Mouse (Mus musculus) gonadal fat pad, adult 2 months (tissue): Measurements from ENCODE around the gene Stk24. TPM values are rescaled to one million over a fixed set of nuclear protein-coding genes. Genes with fewer than 3 reads are reported as not detected.

Source experiments
- DNase-seq: peaks from one replicate; pipeline ENCODE4 v3.0.0-alpha.2; 2012; ENCODE audit warnings: low read depth
- polyA plus RNA-seq: library from polyadenylated mRNA; depleted of rRNA; stranded (reverse); fragments of >200 nt; gene quantifications from 2 replicates; pipeline ENCODE4 v1.2.3, GENCODE M21; 2012

Gene Stk24
- polyA plus RNA-seq, 1 experiment, result 28.0 TPM

DNA sequence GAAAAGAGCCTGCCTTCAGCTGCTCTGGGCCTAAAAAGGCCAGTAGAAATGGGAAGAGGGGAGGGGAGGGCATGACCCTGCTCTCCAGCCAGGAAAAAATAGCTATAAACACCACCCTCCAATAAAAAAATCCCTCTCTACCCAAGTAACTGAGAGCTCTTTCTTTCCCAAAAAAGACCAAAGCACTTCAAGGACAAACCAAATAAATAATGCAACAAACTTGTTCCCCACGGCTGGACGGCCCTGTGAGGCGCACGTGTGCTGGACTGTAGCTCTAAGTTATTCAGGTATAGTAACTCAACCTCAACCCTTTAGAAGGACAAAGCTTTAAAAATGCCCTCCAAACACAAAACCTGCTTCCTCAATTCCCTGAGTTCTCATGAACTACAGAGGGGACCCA lies 28.1 kb downstream of the Stk24 start:
- no peak for DNase-seq

DNA sequence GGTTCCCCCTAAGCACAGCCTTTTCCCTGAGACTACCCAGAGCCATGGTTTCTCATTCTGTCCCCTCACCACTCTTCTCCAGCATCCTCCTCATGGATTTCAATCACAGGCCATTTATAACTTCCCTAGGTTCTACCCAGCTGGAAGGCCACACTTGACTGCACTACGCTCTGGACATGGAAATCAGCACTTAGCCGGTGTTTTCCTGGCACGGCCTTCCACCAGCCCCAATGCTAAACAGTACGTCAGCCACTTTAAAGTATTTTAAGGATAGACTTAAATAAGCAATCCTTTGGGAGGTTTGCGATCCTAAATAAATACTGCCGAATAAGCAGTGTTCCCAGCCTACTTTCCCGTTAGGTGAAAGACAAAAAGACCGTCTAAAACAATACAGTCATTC lies 29.8 kb downstream of the Stk24 start:
- no peak for DNase-seq

DNA sequence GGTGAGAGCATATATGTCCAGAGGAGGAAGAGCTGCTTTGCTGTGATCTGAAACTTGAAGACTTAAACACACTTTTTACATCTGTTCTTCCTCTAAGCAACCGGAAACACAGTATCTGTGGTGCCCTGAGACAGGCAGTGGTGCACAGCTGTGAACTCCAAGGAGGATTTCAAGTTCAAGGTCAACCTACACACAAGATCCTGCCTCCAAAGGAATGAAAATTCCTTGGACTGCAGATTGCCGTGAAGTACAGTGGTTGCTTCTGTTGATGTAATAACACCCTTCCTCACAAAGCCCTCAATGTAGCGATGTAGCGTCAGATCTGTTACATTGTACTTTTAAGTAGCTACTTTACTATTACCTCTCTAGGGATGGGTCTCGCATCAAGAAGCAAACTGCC lies 30.5 kb downstream of the Stk24 start:
- DNase-seq, result no peak

DNA sequence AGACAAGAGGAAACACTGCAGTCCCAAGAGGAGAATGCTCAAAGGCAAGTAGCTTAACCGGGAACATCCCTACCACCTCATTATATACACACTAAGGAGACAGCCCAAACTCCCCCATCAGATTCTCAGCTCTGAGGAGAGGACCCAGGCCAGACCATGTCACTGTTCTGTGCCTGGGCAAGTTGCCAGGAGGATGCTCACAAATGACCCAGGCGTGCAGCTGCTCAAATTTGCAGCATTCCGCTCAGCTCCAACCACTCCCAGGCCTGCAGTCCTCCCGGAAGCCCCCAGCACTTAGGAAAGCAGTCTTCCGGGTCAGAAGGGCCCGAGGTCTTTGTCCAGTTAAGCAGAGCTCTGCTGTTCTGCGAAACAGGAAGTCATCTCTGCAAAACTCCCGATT lies 31.6 kb downstream of the Stk24 start:
- no peak for DNase-seq

DNA sequence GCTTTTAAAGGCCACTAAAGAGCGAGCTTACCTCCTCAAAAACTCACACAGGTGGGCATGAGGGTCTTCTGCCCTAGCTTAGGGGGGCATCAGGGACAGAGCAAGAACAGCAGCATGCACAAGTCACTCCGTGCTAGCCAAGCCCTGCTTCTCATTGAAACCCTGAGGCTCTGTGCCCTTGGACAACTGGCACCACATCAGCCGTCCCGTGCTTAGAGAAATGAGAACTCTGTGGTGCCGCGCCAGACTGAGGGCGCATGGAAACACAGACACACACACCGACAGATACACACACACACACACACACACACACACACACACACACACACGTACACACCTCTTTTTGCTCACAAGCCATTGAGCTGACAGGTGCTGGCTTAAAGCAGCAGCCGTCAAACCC lies 32.7 kb downstream of the Stk24 start:
- no peak for DNase-seq

DNA sequence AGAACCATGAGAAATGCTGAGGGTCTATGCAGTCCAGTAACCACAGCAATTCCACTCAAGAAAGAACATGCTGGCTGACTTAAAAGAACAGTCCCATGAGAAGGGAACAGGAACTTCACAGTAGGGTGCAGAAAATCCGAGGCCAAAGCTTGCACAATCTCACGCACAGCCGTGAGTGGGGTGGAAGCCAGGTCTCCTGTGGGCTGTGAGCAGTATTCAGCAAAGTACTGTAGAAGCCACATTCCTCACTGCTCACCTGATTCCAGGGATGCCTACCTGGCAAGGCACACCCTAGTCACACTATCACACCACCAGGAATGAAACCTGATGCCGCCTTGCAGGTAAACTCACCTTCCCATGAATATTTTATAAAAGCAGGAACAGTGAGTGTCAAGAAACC lies 33.2 kb downstream of the Stk24 start:
- DNase-seq, result no peak

DNA sequence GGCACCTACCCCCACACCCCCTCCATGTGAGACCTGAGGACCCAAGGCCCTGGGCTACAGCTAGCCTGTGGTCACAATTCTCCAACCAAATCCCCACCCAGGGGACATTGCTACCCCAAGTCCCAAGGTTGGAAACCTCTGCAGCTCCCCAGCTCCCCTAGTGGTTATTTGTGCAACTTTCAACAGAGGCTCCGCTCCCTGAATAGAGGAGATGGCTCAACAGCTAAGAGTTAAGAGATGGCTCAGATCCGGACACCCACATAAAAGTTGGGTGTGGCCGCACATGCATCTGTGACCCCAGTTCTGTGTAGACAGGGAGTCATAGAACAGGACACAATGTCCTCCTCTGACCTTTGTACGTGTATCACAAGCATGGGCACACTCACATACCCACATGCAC lies 33.8 kb downstream of the Stk24 start:
- no peak for DNase-seq

DNA sequence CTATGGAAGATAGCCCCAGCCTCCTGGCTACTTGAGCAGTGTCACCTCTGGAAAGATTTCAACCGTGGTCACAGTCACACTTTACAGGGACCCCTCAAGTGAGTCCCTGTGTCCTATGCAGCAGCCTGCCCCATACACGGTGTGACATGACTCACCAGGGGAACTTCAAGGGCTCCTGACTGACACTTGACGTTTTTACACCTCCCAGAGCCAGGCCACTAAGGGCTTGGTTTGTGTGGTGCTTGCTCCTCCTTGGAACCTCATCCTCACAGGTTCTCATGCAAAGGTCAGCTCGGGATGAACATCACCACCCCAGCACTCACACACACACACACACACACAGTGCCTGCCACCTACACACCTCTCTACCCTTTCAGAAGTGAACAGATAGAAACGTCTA lies 34.9 kb downstream of the Stk24 start:
- no peak for DNase-seq

DNA sequence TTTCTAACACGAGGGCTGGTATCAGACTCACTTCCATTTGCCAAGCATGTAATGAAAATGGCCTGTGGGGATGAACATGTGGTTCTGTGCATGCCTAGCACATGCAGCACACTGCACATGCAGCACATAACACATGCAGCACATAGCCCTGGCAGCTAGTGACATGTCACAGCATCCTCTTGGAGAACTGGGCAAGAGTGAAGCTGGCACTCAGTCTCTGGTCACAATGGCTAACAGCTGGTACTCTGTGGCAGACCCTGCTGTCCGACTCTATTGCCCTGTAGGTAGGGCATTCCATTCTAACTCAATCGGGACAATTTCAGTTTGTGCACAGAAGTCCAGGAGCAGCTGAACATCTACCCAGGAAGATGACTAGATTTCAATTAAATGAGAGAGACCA lies 36.9 kb downstream of the Stk24 start:
- DNase-seq, result no peak

DNA sequence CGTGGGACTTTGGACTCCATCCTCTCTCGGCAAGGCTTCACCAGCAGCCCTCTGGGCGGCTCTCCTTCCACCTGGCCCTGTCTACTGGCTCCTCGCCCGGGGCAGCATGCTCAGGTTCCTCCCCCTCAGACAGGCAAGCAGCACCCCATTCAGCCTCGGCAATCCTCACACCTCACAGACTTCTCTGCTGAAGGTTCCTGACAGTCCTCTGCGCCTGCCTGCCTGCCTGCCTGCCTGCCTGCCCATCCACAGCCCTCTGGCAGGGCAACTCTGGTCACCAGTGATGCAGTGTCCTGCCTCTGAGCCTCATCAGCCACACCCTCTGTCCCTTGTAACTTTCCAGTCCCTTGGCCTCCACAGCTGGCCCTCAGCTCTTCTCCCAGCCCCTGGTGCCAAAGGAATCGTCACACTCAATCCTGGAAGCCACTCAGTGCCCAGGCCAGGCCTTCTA lies 39.8 kb downstream of the Stk24 start:
- no peak for DNase-seq

DNA sequence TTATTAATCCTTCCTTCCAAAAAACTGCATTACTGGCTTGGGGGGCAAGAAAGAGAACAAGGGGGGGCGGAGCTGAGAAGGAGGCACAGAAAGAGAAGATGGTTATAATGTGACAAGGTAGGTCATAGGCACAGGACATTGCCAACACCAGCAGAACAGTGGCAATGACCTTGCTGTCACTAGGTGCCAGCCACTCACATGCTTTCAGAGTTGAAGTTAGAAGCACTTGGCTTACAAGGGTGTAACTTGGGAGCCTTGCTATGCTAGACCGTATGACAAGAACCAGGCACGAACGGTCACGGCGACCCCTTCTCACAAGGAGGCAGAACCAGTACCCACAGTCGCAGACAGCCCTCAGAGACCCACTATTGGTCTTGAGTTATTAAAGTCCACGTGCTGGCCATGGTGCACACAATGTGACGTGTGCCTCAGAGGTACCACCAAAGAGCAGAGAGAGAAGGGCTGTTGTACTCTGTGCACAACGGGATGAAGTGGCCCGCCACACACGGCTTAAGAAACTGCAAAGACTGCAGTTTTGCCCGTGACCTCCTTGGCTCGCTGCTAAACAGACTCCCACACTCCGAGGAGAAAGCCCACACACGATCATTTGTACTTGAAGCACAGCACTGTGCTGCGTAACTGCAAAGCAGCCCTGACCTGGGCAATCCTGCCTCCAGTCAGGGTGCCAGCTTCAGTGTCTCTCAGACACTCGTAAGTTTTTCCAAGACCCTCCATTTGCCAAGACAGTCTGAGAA lies 40.8 kb downstream of the Stk24 start:
- DNase-seq, result no peak

DNA sequence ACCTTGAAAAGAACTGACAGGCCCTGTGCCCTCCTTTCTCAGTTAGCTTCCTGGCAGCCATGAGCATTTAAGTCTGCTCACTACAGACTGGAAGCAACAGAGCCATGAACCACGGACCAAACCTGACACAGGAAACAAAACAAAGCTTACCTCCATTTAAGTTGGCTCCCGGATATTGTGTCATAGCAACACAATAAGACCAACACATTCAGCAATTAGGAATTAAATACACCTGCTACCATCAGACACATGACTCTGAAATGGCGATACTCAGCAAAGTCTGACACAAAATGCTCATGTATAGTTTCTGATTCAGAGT lies 49.8 kb downstream of the Stk24 start:
- DNase-seq, result no peak

DNA sequence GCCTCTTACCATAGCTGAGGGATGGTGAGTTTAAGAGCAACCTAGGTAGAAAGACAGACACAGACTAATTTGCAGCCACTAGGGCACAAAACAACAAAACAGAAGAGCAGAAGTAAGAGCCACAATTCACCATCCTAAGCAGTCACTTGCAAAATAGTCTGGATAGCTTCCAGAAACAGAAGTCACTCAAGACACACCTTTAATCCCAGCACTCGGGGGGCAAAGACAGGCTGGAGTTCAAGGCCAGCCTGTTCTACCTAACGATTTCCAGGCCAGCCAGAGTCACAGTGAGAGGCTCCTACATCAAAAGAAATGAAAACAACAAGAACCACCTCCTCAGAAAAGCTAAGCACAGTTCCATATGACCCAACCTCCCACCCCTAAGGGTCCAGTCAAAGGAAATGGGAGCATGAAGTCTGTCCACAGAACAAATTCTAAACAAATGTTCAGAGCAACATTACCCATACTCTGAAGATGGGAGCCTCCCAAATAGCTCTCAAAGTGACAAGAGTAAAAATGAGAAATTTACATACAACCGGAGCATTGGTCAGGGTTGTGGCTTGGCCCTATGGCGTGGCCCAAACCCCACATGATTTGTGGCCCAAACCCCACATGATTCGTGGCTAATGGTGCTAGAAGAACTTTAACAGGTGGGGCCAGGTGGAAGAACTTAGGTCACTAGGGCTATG lies 50.3 kb downstream of the Stk24 start:
- DNase-seq, result no peak

DNA sequence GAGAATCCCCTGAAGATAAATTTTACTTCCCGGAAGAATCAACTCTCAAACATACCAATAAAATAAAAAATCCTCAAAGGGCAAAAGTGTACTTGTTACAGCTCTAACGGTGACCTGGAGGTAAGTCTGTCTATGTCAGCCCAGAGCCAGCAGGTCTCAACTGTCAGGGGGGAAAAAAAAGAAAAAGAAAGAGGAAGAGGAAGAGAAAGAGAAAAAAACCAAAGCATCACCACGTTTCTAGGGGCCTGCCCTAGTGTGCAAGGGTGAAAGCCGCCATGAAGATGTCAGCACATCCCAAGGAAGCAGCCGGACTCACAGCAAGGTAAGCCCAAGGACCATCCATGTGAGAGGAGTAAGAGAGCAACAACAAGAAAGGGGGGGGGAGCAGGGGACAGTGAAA lies 50.9 kb downstream of the Stk24 start:
- no peak for DNase-seq

DNA sequence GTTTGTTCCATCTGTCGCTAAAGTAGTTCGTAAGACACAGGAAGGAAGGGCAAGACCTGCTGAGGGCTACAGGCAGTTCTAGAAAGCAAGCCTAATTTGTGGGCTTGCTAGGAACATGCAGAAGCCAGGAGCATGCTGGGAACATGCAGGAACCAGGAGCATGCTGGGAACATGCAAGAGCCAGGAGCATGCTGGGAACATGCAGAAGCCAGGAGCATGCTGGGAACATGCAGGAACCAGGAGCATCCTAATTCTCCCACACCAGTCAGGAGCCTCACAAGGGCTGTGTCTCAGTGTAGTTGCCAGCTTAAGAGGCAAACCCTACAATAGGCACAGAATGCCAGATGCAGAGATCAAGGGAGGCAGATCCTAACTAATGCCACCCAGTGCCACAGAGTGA lies 53.4 kb downstream of the Stk24 start:
- DNase-seq, result no peak

DNA sequence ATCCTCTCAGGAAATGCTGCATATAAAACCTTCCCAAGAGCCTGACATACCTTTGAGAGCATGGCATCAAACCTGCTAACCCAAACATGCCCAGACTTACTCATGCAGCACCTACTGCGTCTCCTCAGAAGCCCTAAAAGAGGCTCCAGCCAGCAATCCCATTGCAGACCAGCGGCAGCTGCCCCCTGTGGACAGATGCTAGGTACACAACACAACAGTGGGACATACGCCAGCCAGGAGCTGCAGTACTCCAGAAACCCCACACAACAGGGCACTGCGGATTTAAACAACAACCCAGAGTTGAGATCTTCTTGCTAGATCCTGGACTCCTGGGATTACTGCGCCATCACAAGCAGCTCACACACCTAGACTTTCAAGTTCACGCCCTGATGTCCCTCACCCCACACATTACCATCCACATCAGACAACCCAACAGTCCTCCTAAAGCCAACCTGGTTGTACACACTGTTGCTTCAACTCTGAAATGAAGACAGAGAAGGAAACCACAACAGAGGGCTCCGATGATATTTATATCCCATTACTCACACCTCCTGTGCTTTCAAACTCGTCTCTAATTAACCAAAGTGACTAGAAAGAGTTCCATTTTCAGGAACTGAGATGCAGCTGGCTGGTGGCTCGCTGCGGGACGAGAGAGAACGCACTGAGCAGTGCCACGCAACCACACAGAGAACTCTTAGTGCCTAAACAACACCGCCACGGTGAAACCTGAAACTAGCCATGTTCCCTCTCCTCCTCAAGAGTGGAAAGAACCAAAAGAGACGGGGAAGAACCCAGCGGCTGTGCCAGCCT lies 55.1 kb downstream of the Stk24 start:
- no peak for DNase-seq

DNA sequence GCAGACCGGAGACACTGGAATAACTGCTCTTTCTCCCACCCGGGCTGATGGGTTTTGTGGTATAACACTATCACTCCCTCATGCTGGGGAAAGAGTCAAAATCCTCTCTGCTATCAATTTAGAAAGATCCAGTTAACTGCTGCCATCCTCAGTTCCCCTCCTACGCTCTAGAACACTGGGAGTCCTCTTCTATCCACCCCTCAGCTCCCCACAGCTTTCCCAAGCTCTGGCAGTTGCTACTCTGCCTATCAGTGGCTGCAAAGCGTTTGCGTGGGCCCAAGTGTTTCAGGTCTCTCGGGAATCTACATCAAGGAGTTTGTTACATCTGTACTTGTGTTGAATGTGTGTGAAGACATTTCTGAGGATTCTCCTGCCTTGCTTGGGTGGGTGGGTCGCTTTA lies 57.2 kb downstream of the Stk24 start:
- DNase-seq, result no peak

DNA sequence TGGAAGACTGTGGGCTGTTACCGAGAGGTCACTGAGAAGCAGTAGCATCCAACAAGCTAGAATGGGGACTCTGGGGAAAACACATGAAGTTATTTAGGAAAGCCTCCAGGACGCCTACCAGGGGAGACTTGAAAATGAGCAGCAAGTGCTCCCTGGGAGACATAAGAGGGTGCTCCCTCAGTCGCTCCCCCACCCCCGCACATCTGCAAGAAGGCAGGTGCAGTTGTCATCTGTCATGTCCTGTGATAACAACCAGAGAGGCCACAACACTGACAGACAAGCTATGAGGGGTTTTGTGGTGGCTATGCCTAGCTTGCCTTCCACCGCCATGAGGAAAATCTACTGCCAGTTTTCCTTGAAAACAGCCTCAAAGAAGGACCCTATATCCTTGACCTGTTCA lies 57.7 kb downstream of the Stk24 start:
- DNase-seq, result no peak

DNA sequence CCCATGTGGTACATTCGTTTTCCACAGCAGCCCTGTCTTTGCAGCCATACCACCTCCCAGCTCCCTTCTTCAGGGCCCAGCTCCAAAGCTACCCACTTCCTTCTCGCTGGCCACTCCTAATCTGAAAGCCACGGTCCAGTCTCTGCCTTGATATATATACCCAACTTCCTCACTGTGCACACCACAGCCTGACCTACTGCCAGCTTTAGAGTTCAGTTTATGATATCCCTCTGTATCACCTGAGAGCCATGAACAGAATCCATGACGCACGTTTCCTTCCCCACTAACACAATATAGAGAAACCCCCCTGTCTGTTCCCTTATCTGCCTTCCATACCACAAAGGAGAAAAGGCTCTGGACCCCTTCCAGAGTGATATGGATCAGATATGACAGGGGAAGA lies 61.4 kb downstream of the Stk24 start:
- no peak for DNase-seq

DNA sequence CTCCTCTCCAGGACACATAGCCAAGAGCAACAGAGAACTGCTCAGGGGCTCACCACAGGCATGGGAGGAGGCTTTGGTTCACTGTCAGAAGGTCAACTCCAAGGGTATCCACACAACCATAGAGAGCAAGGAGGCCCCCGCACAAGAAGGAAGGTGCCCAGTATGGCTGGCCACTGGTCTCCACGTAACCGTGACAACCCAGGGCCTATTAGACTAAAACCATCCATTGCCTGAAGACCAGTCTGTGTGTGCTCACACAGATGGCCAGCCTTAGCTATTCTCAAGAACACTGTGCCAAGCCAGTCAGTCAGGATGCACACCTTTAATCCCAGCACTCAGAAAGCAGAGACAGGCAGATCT lies 62.5 kb downstream of the Stk24 start:
- no peak for DNase-seq

DNA sequence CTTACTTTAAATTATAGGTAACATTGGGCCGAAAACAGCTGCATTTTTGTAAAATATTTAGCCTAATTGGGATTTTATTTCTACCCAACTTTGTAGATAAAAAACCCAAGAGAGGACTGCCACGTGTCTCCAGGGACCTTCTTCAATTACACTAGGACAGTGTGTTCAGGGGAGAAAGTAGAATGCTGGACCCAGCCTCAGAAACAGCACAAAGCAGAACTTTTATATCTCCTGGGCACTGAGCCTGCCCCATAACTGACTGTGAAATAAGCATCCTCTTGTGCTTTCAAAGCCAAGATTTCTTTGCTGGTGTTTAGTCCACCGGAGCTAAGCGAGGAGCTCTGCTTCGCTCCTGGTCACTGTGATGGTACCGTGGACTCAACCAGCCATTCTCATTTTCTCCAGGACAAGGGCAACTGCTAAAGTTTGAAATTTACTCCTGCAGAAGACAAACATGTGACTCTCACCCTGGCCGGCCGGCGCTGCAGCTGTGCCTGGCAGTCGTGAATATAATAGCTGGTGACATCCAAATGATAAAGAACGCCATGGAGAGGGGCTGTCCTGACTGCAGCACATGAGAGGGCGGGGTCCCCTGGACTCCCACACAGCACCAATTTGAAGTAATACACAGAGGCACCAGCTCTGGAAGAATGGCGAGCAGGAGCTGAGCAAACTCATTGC lies 63.0 kb downstream of the Stk24 start:
- DNase-seq, result no peak

DNA sequence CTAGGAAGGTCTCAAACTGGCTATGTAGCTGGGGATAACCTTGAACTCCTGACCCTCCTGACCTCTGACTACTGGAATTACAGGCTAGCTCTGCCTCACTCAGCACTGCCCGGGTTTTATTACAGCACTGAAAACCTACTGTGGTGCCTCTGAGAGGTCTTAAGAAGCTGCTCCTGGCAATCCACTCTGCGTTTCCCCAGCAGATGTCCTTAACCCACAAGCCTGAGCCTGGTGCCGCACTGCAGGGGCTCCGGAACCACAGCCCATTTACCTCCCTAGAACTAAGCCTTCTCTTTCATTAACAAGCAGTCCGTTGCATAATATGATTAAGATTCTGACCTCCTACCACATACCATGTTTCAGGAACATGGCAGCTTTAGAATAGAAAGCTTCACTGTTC lies 63.7 kb downstream of the Stk24 start:
- DNase-seq, result no peak

DNA sequence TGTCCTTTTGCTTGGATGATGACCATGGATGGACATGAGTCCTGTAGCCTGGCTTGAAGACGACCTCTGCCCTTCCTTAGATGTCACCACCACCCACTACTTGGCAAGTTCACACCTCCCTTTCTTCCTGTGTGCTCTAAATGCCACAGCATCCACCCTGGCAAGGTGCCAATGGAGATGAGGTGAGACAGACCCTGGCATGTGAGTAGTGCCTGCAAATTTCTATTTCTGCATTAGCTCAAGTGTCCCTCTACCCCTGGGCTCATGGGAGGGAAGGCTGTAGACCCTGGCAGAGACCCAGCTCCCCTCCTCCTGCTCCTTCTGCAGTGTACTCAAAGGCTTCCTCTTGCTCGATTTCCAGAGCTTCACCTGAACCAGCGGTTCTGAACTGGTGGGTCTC lies 64.9 kb downstream of the Stk24 start:
- no peak for DNase-seq
